Mouse (Mus musculus): ENCODE data around the gene Gipc2. TPM values are rescaled to one million over a fixed set of nuclear protein-coding genes. Genes with fewer than 3 reads are reported as not detected.
A peak's percentile ranks its signal among the peaks of the same experiment; 100 is the strongest.

The Gipc2 gene
- polyA plus RNA-seq, 1 experiment from 2014 or later: 3.1 TPM

DNA sequence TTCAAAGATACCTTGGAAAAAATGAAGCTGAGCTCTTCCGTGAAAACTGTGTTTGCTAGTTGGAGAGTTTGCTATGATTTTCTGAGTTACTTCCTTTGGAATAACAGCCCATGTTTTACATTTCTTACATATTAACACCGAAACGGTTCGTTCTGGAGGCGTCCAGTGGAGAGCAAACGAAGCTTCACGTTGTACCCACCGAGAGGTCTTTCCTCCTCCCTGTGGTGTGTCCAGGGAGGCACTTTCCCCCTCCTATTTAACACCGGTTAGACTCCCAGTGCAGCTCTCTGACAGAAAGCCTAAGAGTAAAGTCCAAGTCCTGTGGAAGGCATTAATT lies 1.0 kb downstream of the Gipc2 start:
- H3K4me1 ChIP-seq: peaks cover 22% of the 10 kb centered on the region
- WGBS: 25% methylated on average over 9 of the region's 9 CpGs
- H3K36me3 ChIP-seq: no peaks in the 10 kb centered on the region
- H3K27me3 ChIP-seq: peaks cover 29% of the 10 kb centered on the region
- peak overlapping the region; percentile 49 for H3K4me3 ChIP-seq
- no peak for ATAC-seq (ENCODE audit: insufficient number of reproducible peaks, insufficient read depth, low FRiP score, low TSS enrichment, low read depth)
- no peak overlapping the region for H3K27ac ChIP-seq
- H3K4me2 ChIP-seq: peak overlapping the region; percentile 97
- H3K9ac ChIP-seq: peak overlapping the region; percentile 65; the same call in 1 of the 2 replicates
- no peaks in the 10 kb centered on the region for H3K9me3 ChIP-seq

- H3K36me3 ChIP-seq: no peaks in the 10 kb centered on the region
- ATAC-seq (ENCODE audit: insufficient number of reproducible peaks, insufficient read depth, low FRiP score, low TSS enrichment, low read depth): no peak
- no peak overlapping the region for H3K27ac ChIP-seq
- 90% methylated on average over 8 of the region's 8 CpGs for WGBS
- no peaks in the 10 kb centered on the region for H3K9me3 ChIP-seq
- no peak overlapping the region for H3K9ac ChIP-seq
- no peak overlapping the region for H3K4me2 ChIP-seq
- peaks cover 29% of the 10 kb centered on the region for H3K27me3 ChIP-seq
- H3K4me1 ChIP-seq: peaks cover 22% of the 10 kb centered on the region
- H3K4me3 ChIP-seq: no peak overlapping the region
These were observed 2.7 kb downstream of the Gipc2 start for GRCm38 (mm10) chr3:152163320-152163719.

DNA sequence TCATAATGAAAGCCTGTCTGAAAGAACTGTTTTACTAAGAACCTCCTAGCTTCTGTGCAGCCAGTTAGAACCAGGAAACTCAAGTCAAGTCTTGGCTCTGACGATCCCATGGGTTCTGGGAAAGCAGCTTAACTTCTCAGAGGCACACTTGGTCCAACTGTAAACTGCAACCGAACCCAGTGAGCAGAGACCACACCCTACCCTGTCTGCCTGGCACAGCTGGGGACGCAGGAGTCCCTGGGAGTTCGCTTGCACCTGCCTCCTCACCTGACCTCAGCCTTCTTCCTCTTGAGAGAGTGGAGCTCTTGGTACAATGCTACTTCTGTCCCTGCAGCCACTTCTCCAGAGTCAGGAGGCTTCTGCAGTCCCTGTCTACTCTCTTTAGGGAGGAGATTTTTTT lies 5.4 kb downstream of the Gipc2 start:
- peaks cover 8% of the 10 kb centered on the region for H3K4me1 ChIP-seq
- H3K36me3 ChIP-seq: no peaks in the 10 kb centered on the region
- no peak overlapping the region for H3K9ac ChIP-seq
- H3K4me3 ChIP-seq: no peak overlapping the region
- H3K27ac ChIP-seq: no peak overlapping the region
- 47% methylated on average over 4 of the region's 4 CpGs for WGBS
- H3K4me2 ChIP-seq: no peak overlapping the region
- ATAC-seq (ENCODE audit: insufficient number of reproducible peaks, insufficient read depth, low FRiP score, low TSS enrichment, low read depth): no peak
- H3K27me3 ChIP-seq: peaks cover 10% of the 10 kb centered on the region
- H3K9me3 ChIP-seq: no peaks in the 10 kb centered on the region

DNA sequence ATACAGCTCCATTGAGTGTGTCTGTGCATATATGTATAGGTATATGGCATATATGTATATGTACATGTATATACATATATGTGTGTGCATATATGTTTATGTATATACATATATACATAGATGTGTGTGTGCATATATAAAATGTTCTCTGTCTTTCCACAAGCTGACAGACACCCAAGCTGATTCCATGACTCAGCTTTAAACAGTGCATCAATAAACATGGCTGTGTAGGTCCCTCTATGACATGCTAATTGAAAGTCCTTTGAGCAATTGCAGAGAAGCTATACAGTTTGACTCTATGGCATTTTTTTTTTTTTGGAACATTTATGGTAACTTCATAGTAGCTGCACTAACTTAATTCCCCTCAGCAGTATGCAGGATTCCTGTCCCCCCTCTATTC lies 6.7 kb downstream of the Gipc2 start:
- H3K9ac ChIP-seq: no peak overlapping the region
- H3K4me3 ChIP-seq: no peak overlapping the region
- no peak overlapping the region for H3K27ac ChIP-seq
- H3K36me3 ChIP-seq: no peaks in the 10 kb centered on the region
- peaks cover 10% of the 10 kb centered on the region for H3K4me1 ChIP-seq
- no peak overlapping the region for H3K4me2 ChIP-seq
- ATAC-seq (ENCODE audit: insufficient number of reproducible peaks, insufficient read depth, low FRiP score, low TSS enrichment, low read depth): no peak
- peaks cover 4% of the 10 kb centered on the region; the same call in 1 of the 2 replicates for H3K27me3 ChIP-seq
- no peaks in the 10 kb centered on the region for H3K9me3 ChIP-seq

DNA sequence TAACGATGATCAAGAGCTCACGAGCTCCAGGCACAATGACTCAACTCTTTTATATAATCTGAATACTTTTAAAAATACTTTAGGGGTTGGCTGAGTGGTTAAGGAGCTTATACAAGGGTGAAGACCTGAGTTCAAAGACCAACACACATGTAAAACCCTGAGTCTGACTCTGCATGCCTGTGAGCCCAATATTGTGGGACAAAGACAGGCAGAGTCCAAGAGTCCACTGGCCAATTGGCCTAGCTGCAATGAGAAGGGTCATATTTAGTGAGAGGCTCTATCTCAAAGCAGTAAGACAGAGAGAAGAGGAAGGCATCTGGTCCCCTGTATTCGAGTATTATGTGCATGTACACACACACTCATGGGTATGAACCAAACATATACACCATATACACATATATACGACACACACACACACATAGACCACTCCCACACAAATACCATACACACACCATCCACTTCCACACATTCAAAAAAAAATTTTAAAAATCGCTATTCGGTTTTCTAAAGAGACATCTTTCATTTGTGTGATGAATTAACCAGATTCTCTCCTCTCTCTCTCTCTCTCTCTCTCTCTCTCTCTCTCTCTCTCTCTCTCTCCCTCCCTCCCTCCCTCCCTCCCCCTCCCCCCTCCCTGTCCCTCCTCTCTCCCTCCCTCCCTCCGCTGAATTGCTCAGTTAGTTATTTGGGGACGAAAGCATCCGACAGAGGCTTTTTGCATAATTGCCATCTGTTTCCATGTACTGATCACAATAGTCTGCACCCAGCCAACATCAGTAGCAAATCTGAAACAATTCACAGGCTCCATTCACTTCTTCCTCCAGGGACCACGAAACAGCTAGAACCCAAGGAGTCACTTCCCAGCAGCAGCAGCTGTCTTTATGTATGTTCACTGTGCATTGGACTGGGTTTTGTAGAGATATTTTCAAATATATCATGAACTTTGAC lies 7.4 kb downstream of the Gipc2 start:
- WGBS: 55% methylated on average over 10 of the region's 10 CpGs
- no peak overlapping the region for H3K4me2 ChIP-seq

DNA sequence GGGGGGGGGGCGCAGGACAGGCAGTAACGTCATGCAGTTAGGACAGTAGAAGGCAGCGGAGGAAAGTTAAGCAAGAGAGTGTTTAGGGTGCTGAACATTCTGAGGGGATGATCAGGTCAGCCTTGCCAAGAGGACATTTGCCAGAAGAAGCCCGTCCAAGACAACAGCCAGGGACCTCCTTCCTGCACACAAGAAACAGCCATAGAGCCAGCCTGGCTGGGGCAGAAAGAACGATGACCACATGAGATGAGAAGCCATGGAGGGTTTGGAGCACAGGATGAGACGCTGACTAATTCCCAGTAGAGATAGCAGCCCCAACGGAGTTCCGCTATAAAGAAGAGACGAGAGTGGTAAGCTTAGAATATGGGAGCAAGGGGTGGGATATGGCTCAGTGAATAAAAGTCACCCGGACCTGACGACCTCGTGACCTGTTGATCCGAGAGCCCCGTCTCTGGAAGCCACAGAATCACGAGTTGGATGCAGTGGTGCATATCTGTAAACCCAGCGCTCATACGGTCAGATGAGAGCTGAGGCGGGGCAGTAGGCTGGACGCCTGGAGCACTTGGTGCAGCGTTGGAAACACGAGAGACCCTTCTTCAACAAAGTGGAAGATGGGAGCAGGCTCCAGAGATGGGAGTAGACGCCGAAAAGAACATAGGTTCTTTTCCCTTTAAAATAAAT lies 9.1 kb downstream of the Gipc2 start:
- no peak overlapping the region for H3K4me2 ChIP-seq
- H3K27me3 ChIP-seq: peaks cover 4% of the 10 kb centered on the region; the same call in 1 of the 2 replicates
- H3K9ac ChIP-seq: no peak overlapping the region
- ATAC-seq (ENCODE audit: insufficient number of reproducible peaks, insufficient read depth, low FRiP score, low TSS enrichment, low read depth): no peak
- no peak overlapping the region for H3K27ac ChIP-seq
- 76% methylated on average over 23 of the region's 23 CpGs for WGBS
- H3K4me3 ChIP-seq: no peak overlapping the region
- no peaks in the 10 kb centered on the region for H3K9me3 ChIP-seq
- peaks cover 10% of the 10 kb centered on the region for H3K4me1 ChIP-seq
- H3K36me3 ChIP-seq: no peaks in the 10 kb centered on the region

More for the DNA sequence above, 7.4 kb downstream of the Gipc2 start:
- Histone ChIP-seq H3K27ac (no peak overlapping the region), H3K4me3 (no peak overlapping the region), H3K4me1 (peaks cover 10% of the 10 kb centered on the region), H3K9me3 (no peaks in the 10 kb centered on the region), H3K9ac (no peak overlapping the region), H3K27me3 (peaks cover 4% of the 10 kb centered on the region; the same call in 1 of the 2 replicates), H3K36me3 (no peaks in the 10 kb centered on the region)
- ATAC-seq (ENCODE audit: insufficient number of reproducible peaks, insufficient read depth, low FRiP score, low TSS enrichment, low read depth): no peak

GRCm38 (mm10) chr3:152155296-152155948 lies 10.6 kb downstream of the Gipc2 start:
- Histone ChIP-seq H3K4me1 (peaks cover 10% of the 10 kb centered on the region), H3K36me3 (no peaks in the 10 kb centered on the region), H3K9me3 (no peaks in the 10 kb centered on the region), H3K27me3 (peaks cover 4% of the 10 kb centered on the region; the same call in 1 of the 2 replicates), H3K27ac (no peak overlapping the region), H3K9ac (no peak overlapping the region), H3K4me2 (no peak overlapping the region), H3K4me3 (no peak overlapping the region)
- WGBS: 48% methylated on average over 11 of the region's 11 CpGs
- ATAC-seq (ENCODE audit: insufficient number of reproducible peaks, insufficient read depth, low FRiP score, low TSS enrichment, low read depth): no peak

GRCm38 (mm10) chr3:152154095-152154494 lies 11.9 kb downstream of the Gipc2 start:
- H3K9me3 ChIP-seq: no peaks in the 10 kb centered on the region
- peaks cover 10% of the 10 kb centered on the region for H3K4me1 ChIP-seq
- ATAC-seq (ENCODE audit: insufficient number of reproducible peaks, insufficient read depth, low FRiP score, low TSS enrichment, low read depth): no peak
- H3K27ac ChIP-seq: no peak overlapping the region
- H3K4me2 ChIP-seq: no peak overlapping the region
- WGBS: 82% methylated on average over 5 of the region's 5 CpGs
- H3K4me3 ChIP-seq: no peak overlapping the region
- H3K27me3 ChIP-seq: peaks cover 4% of the 10 kb centered on the region; the same call in 1 of the 2 replicates
- no peaks in the 10 kb centered on the region for H3K36me3 ChIP-seq
- H3K9ac ChIP-seq: no peak overlapping the region

GRCm38 (mm10) chr3:152153152-152153551 lies 12.9 kb downstream of the Gipc2 start:
- Histone ChIP-seq H3K9ac (no peak overlapping the region), H3K36me3 (no peaks in the 10 kb centered on the region), H3K4me3 (no peak overlapping the region), H3K4me2 (no peak overlapping the region), H3K27me3 (peaks cover 4% of the 10 kb centered on the region; the same call in 1 of the 2 replicates), H3K9me3 (no peaks in the 10 kb centered on the region), H3K27ac (no peak overlapping the region), H3K4me1 (peaks cover 10% of the 10 kb centered on the region)
- no peak for ATAC-seq (ENCODE audit: insufficient number of reproducible peaks, insufficient read depth, low FRiP score, low TSS enrichment, low read depth)
- 88% methylated on average over 2 of the region's 2 CpGs for WGBS

DNA sequence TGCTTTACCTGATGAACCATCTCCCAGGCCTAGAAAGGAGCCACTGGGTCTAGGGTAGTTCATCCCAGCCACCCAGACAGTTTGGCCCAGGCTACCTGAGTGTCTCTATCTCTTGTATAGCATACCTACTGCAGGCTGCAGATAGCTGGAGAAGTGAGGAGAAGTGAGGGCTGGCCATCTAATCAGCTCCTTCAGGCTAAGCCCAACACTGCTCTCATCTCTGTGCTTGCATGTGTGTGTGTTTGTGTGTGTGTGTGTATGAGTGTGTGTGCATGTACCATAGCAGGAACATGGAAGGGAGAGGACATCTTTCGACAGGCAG lies 13.6 kb downstream of the Gipc2 start:
- no peaks in the 10 kb centered on the region for H3K9me3 ChIP-seq
- no peak for ATAC-seq (ENCODE audit: insufficient number of reproducible peaks, insufficient read depth, low FRiP score, low TSS enrichment, low read depth)
- peaks cover 4% of the 10 kb centered on the region; the same call in 1 of the 2 replicates for H3K27me3 ChIP-seq
- no peaks in the 10 kb centered on the region for H3K36me3 ChIP-seq
- 83% methylated on average over 1 of the region's 1 CpGs for WGBS
- H3K27ac ChIP-seq: no peak overlapping the region
- no peak overlapping the region for H3K4me2 ChIP-seq
- H3K4me3 ChIP-seq: no peak overlapping the region
- H3K9ac ChIP-seq: no peak overlapping the region
- peaks cover 10% of the 10 kb centered on the region for H3K4me1 ChIP-seq

GRCm38 (mm10) chr3:152151725-152152482 lies 14.1 kb downstream of the Gipc2 start:
- peak overlapping the region; percentile 23 for H3K4me3 ChIP-seq
- H3K9ac ChIP-seq: no peak overlapping the region
- WGBS: 60% methylated on average over 29 of the region's 29 CpGs
- no peaks in the 10 kb centered on the region for H3K36me3 ChIP-seq
- peak overlapping the region; percentile 47 for H3K4me2 ChIP-seq
- peaks cover 4% of the 10 kb centered on the region; the same call in 1 of the 2 replicates for H3K27me3 ChIP-seq
- H3K4me1 ChIP-seq: peaks cover 15% of the 10 kb centered on the region
- no peaks in the 10 kb centered on the region for H3K9me3 ChIP-seq
- H3K27ac ChIP-seq: no peak overlapping the region
- no peak for ATAC-seq (ENCODE audit: insufficient number of reproducible peaks, insufficient read depth, low FRiP score, low TSS enrichment, low read depth)
